Mouse (Mus musculus) T-helper 2 cell (primary cell): Measurements from ENCODE around the gene Kcna5.

ENCODE experiments used
- in situ Hi-C: fragments of 300-600 bp; cut with MboI, MseI; formaldehyde crosslinking; loops from one replicate; pipeline ENCODE4 v1.15.1; 2025; ENCODE audit warnings: high pct_unique_total_duplicates

Kcna5 gene

GRCm38 (mm10) chr6:126537512-126537911, 2.3 kb upstream of the Kcna5 start:
- in situ Hi-C loops = loop anchor here (25.0 kb wide), 1 partner anchor 1125 kb away; no protein-coding TSS in a partner anchor

- in situ Hi-C loops = loop anchor here (25.0 kb wide), 1 partner anchor 1125 kb away; no protein-coding TSS in a partner anchor
Observed at GRCm38 (mm10) chr6:126536926-126537325, 1.7 kb upstream of the Kcna5 start.

- in situ Hi-C loops = loop anchor here (25.0 kb wide), 1 partner anchor 1124 kb away; no protein-coding TSS in a partner anchor
Observed at GRCm38 (mm10) chr6:126535911-126536270, 679 bp upstream of the Kcna5 start.

- in situ Hi-C loops = loop anchor here (25.0 kb wide), 1 partner anchor 1122 kb away; no protein-coding TSS in a partner anchor
Observed at GRCm38 (mm10) chr6:126534531-126535207, 543 bp downstream of the Kcna5 start.

GRCm38 (mm10) chr6:126531306-126531705, 3.9 kb downstream of the Kcna5 start:
- in situ Hi-C loops = loop anchor here (25.0 kb wide), 1 partner anchor 1119 kb away; no protein-coding TSS in a partner anchor

GRCm38 (mm10) chr6:126530019-126530418, 5.2 kb downstream of the Kcna5 start:
- in situ Hi-C loops = loop anchor here (25.0 kb wide), 1 partner anchor 1118 kb away; no protein-coding TSS in a partner anchor

- in situ Hi-C loops = no loop called here
Observed at GRCm38 (mm10) chr6:126514720-126515119, 20.5 kb downstream of the Kcna5 start.

- in situ Hi-C loops = no loop called here
Observed at GRCm38 (mm10) chr6:126513714-126514248, 21.4 kb downstream of the Kcna5 start.

- in situ Hi-C loops = no loop called here
Observed at GRCm38 (mm10) chr6:126513154-126513553, 22.1 kb downstream of the Kcna5 start.

GRCm38 (mm10) chr6:126508671-126509070, 26.5 kb downstream of the Kcna5 start:
- in situ Hi-C loops = no loop called here

- in situ Hi-C loops = no loop called here
Observed at GRCm38 (mm10) chr6:126503920-126504319, 31.3 kb downstream of the Kcna5 start.

GRCm38 (mm10) chr6:126502691-126503301, 32.4 kb downstream of the Kcna5 start:
- in situ Hi-C loops = no loop called here

- in situ Hi-C loops = no loop called here
Observed at GRCm38 (mm10) chr6:126500985-126501384, 34.2 kb downstream of the Kcna5 start.

- in situ Hi-C loops = no loop called here
Observed at GRCm38 (mm10) chr6:126500088-126500487, 35.1 kb downstream of the Kcna5 start.

GRCm38 (mm10) chr6:126497878-126498277, 37.3 kb downstream of the Kcna5 start:
- in situ Hi-C loops = loop anchor here (25.0 kb wide), 1 partner anchor 761 kb away; no protein-coding TSS in a partner anchor

GRCm38 (mm10) chr6:126497173-126497839, 37.9 kb downstream of the Kcna5 start:
- in situ Hi-C loops = loop anchor here (25.0 kb wide), 1 partner anchor 760 kb away; no protein-coding TSS in a partner anchor

- in situ Hi-C loops = loop anchor here (25.0 kb wide), 1 partner anchor 750 kb away; no protein-coding TSS in a partner anchor
Observed at GRCm38 (mm10) chr6:126487136-126487535, 48.1 kb downstream of the Kcna5 start.

- in situ Hi-C loops = loop anchor here (25.0 kb wide), 1 partner anchor 748 kb away; no protein-coding TSS in a partner anchor
Observed at GRCm38 (mm10) chr6:126484887-126485286, 50.3 kb downstream of the Kcna5 start.

GRCm38 (mm10) chr6:126483264-126483867, 51.8 kb downstream of the Kcna5 start:
- in situ Hi-C loops = loop anchor here (25.0 kb wide), 1 partner anchor 746 kb away; no protein-coding TSS in a partner anchor
